Mouse (Mus musculus) hindbrain, postnatal 0 days (tissue): Measurements from ENCODE around the gene Bmt2. TPM values are rescaled to one million over a fixed set of nuclear protein-coding genes. Genes with fewer than 3 reads are reported as not detected.

Experiments
- ATAC-seq: fragments of 200-750 bp; cut with Nextera tagmentation; 2 replicates; pipeline ENCODE4 v1.8.0; 2017; ENCODE audit warnings: mild to moderate bottlenecking, moderate TSS enrichment, moderate library complexity
- DNase-seq: peaks from one replicate; pipeline ENCODE4 v3.0.0-alpha.2; 2015; ENCODE audit warnings: low spot score
- H3K27ac ChIP-seq: fragments of 300-500 bp; sonication (generic); 2 replicates; pipeline ENCODE4 v1.5.1; 2014; ENCODE audit warnings: mild to moderate bottlenecking
- H3K27me3 ChIP-seq: fragments of 300-500 bp; sonication (generic); 2 replicates; pipeline ENCODE4 v1.6.1; 2014; ENCODE audit warnings: low read length, mixed read lengths; ENCODE audit not compliant: insufficient read depth
- H3K36me3 ChIP-seq: fragments of 300-500 bp; sonication (generic); 2 replicates; pipeline ENCODE4 v1.6.1; 2014; ENCODE audit warnings: low read length, mixed read lengths; ENCODE audit not compliant: insufficient read depth
- H3K4me1 ChIP-seq: fragments of 300-500 bp; sonication (generic); 2 replicates; pipeline ENCODE4 v1.6.1; 2014; ENCODE audit warnings: antibody characterized with exemption, low read length, mixed read lengths; ENCODE audit not compliant: insufficient read depth
- H3K4me2 ChIP-seq: fragments of 300-500 bp; sonication (generic); 2 replicates; pipeline ENCODE4 v1.6.1; 2014; ENCODE audit warnings: low read depth, mild to moderate bottlenecking, low read length, moderate library complexity, mixed read lengths
- H3K4me3 ChIP-seq: fragments of 300-500 bp; sonication (generic); 2 replicates; pipeline ENCODE4 v1.5.1; 2014; ENCODE audit warnings: low read length
- H3K9ac ChIP-seq: fragments of 300-500 bp; sonication (generic); replicated peaks from 2 replicates; pipeline ENCODE4 v1.6.1; 2014; ENCODE audit warnings: mild to moderate bottlenecking, low read length, moderate library complexity, mixed read lengths
- H3K9me3 ChIP-seq: fragments of 300-500 bp; sonication (generic); 2 replicates; pipeline ENCODE4 v1.6.1; 2016; ENCODE audit warnings: low read length, mixed read lengths
- CTCF ChIP-seq: IDR thresholded peaks from 2 replicates; pipeline ENCODE4 v1.5.1; 2016; ENCODE audit warnings: antibody characterized with exemption, control low read depth, low read depth
- WGBS: fragments of 180-500 bp; shearing (Covaris S2); extraction: QIAGEN DNeasy Blood & Tissue Kit; methylation state at CpG from one replicate; pipeline ENCODE4 v1.1.7; 2014; 5-methylcytosine and 5-hydroxymethylcytosine counted together
- polyA plus RNA-seq: library from polyadenylated mRNA; unstranded; fragments of >200 nt; fragmentation: Nextera tagmentation; extraction: Ambion mirVana; gene quantifications from 2 replicates; pipeline ENCODE4 v1.2.1, GENCODE M21; 2015
- total RNA-seq: library from RNA; depleted of rRNA; stranded (reverse); fragments of >200 nt; gene quantifications from 2 replicates; pipeline ENCODE4 v1.2.3, GENCODE M21; 2014; rRNA removed

Bmt2 gene
- total and polyA plus RNA-seq, 2 experiments from 2014 or later, result 11.2 to 19.4 TPM

- Histone ChIP-seq H3K4me1 (no peaks in the 10 kb centered on the region), H3K4me2 (no peak overlapping the region), H3K9me3 (no peaks in the 10 kb centered on the region), H3K9ac (no peak overlapping the region), H3K4me3 (no peak overlapping the region), H3K27ac (no peak overlapping the region), H3K27me3 (no peaks in the 10 kb centered on the region), H3K36me3 (peaks cover 12% of the 10 kb centered on the region)
- DNase-seq, result no peak
- ATAC-seq, result no peak
- no peak for TF ChIP-seq CTCF
- WGBS, result 85% methylated on average over 4 of the region's 4 CpGs
Observed at GRCm38 (mm10) chr6:13592729-13593345, 84.9 kb downstream of the Bmt2 start.

GRCm38 (mm10) chr6:13586560-13586959, 91.2 kb downstream of the Bmt2 start:
- Histone ChIP-seq H3K9me3 (no peaks in the 10 kb centered on the region), H3K27me3 (no peaks in the 10 kb centered on the region), H3K4me2 (no peak overlapping the region), H3K4me3 (no peak overlapping the region), H3K9ac (no peak overlapping the region), H3K4me1 (no peaks in the 10 kb centered on the region), H3K36me3 (peaks cover 12% of the 10 kb centered on the region), H3K27ac (no peak overlapping the region)
- 48% methylated on average over 2 of the region's 2 CpGs for WGBS
- TF ChIP-seq CTCF, result no peak
- ATAC-seq (no peak), DNase-seq (no peak)

GRCm38 (mm10) chr6:13586154-13586553, 91.6 kb downstream of the Bmt2 start:
- no peak for TF ChIP-seq CTCF
- Histone ChIP-seq H3K9ac (no peak overlapping the region), H3K36me3 (peaks cover 12% of the 10 kb centered on the region), H3K27me3 (no peaks in the 10 kb centered on the region), H3K9me3 (no peaks in the 10 kb centered on the region), H3K4me1 (no peaks in the 10 kb centered on the region), H3K4me2 (no peak overlapping the region), H3K27ac (no peak overlapping the region), H3K4me3 (no peak overlapping the region)
- DNase-seq (no peak), ATAC-seq (no peak)
- 90% methylated on average over 8 of the region's 8 CpGs for WGBS

- Histone ChIP-seq H3K27me3 (no peaks in the 10 kb centered on the region), H3K27ac (no peak overlapping the region), H3K4me1 (no peaks in the 10 kb centered on the region), H3K9ac (no peak overlapping the region), H3K9me3 (no peaks in the 10 kb centered on the region), H3K4me3 (no peak overlapping the region), H3K36me3 (peaks cover 6% of the 10 kb centered on the region), H3K4me2 (no peak overlapping the region)
- 81% methylated on average over 6 of the region's 6 CpGs for WGBS
- no peak for TF ChIP-seq CTCF
- DNase-seq (no peak), ATAC-seq (no peak)
Observed at GRCm38 (mm10) chr6:13584788-13585187, 93.0 kb downstream of the Bmt2 start.

GRCm38 (mm10) chr6:13582075-13582474, 95.7 kb downstream of the Bmt2 start:
- ATAC-seq (no peak), DNase-seq (no peak)
- Histone ChIP-seq H3K36me3 (no peaks in the 10 kb centered on the region), H3K9ac (no peak overlapping the region), H3K4me3 (no peak overlapping the region), H3K4me2 (no peak overlapping the region), H3K4me1 (no peaks in the 10 kb centered on the region), H3K9me3 (no peaks in the 10 kb centered on the region), H3K27me3 (no peaks in the 10 kb centered on the region), H3K27ac (no peak overlapping the region)
- no peak for TF ChIP-seq CTCF
- 94% methylated on average over 1 of the region's 1 CpGs for WGBS

Other genes with a start within 250 kb of the Bmt2 start
- gene Tmem168, start 69.9 kb downstream of the Bmt2 start, total RNA-seq, result 13.9 and 16.7 TPM in 2 replicates
- 15.3 and 16.3 TPM in 2 replicates for gene Tmem168, start 69.9 kb downstream of the Bmt2 start, polyA plus RNA-seq
- 77.8 and 84.3 TPM in 2 replicates for gene Gpr85, start 162.0 kb upstream of the Bmt2 start, total RNA-seq
- 87.5 and 89.1 TPM in 2 replicates for gene Gpr85, start 162.0 kb upstream of the Bmt2 start, polyA plus RNA-seq
- gene 2610001J05Rik, start 193.6 kb upstream of the Bmt2 start, total RNA-seq, result 9.8 and 15.6 TPM in 2 replicates
- 122 TPM in 2 replicates for gene 2610001J05Rik, start 193.6 kb upstream of the Bmt2 start, polyA plus RNA-seq